Mouse (Mus musculus) kidney, adult 2 months (tissue): ENCODE measurements around the gene Znhit1. TPM values are rescaled to one million over a fixed set of nuclear protein-coding genes. Genes with fewer than 3 reads are reported as not detected.

Experiments used
- DNase-seq: peaks from one replicate; pipeline ENCODE4 v3.0.0; 2021
- H3K27ac ChIP-seq: fragments of 200-500 bp; 2 replicates; pipeline ENCODE4 v1.5.1; 2012; ENCODE audit warnings: low read depth, low read length, control low read depth, inconsistent platforms; ENCODE audit not compliant: insufficient read depth
- H3K27me3 ChIP-seq: fragments of 200-500 bp; replicated peaks from 2 replicates; pipeline ENCODE4 v1.6.1; 2012; ENCODE audit warnings: mild to moderate bottlenecking, moderate library complexity, low read length, inconsistent platforms; ENCODE audit not compliant: control insufficient read depth, insufficient read depth
- H3K36me3 ChIP-seq: fragments of 200-500 bp; 2 replicates; pipeline ENCODE4 v1.6.1; 2012; ENCODE audit warnings: mild to moderate bottlenecking, moderate library complexity, low read length, inconsistent platforms; ENCODE audit not compliant: control insufficient read depth, insufficient read depth
- H3K4me1 ChIP-seq: fragments of 200-500 bp; 2 replicates; pipeline ENCODE4 v1.6.1; 2011; ENCODE audit warnings: low read length; ENCODE audit not compliant: control insufficient read depth, insufficient read depth
- H3K4me3 ChIP-seq: fragments of 200-500 bp; 2 replicates; pipeline ENCODE4 v1.5.1; 2011; ENCODE audit warnings: mild to moderate bottlenecking, low read depth, low read length, control low read depth; ENCODE audit not compliant: insufficient read depth
- CTCF ChIP-seq: fragments of 200-500 bp; conservative IDR thresholded peaks from 2 replicates; pipeline ENCODE4 v1.5.1; 2011; ENCODE audit warnings: low read depth, mild to moderate bottlenecking, control low read depth, low read length, moderate library complexity, mixed read lengths; ENCODE audit not compliant: insufficient read depth, insufficient read length
- POLR2A ChIP-seq: fragments of 200-500 bp; IDR thresholded peaks from one replicate; pipeline ENCODE4 v1.6.1; 2011; ENCODE audit warnings: low read depth, low read length, control low read depth
- WGBS: fragments of 180-500 bp; shearing (Covaris S2); methylation state at CpG from one replicate; pipeline ENCODE4 v1.1.7; 2018; 5-methylcytosine and 5-hydroxymethylcytosine counted together
- polyA plus RNA-seq: library from polyadenylated mRNA; depleted of rRNA; stranded (reverse); fragments of >200 nt; gene quantifications from 2 replicates; pipeline ENCODE4 v1.2.3, GENCODE M21; 2012

Gene Znhit1
- polyA plus RNA-seq, 1 experiment, result 99.7 TPM

DNA sequence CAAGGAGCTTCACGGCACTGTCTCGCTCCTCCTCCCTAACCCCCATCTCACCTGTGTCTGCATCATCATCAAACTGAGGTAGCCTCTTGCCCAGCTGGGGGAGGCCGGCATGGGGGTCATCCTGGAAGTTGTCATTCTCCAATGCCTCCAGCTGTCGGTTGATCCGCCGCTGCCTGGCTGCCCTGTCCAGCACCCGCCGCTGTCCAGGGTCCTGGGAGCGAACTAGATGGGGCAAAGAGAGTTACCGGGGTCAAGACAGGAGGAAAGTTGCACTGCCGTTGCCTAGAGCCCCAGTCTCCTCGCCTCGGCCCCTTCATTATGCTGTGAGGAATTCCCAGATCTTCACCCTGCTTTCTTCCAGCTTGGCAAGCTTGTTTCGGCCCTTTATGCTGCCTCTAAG is 3.0 kb downstream of the Znhit1 start:
- H3K4me3 ChIP-seq, result no peak overlapping the region
- WGBS, result 54% methylated on average over 14 of the region's 14 CpGs
- H3K36me3 ChIP-seq, result no peaks in the 10 kb centered on the region
- no peak for DNase-seq
- TF ChIP-seq POLR2A (no peak), CTCF (no peak)
- no peak overlapping the region for H3K27ac ChIP-seq
- peaks cover 4% of the 10 kb centered on the region; the same call in 1 of the 2 replicates for H3K4me1 ChIP-seq
- H3K27me3 ChIP-seq, result no peaks in the 10 kb centered on the region

GRCm38 (mm10) chr5:136982338-136982930 is 5.4 kb downstream of the Znhit1 start:
- H3K36me3 ChIP-seq, result no peaks in the 10 kb centered on the region
- peaks cover 4% of the 10 kb centered on the region; the same call in 1 of the 2 replicates for H3K4me1 ChIP-seq
- no peak overlapping the region for H3K4me3 ChIP-seq
- H3K27me3 ChIP-seq, result no peaks in the 10 kb centered on the region
- H3K27ac ChIP-seq, result no peak overlapping the region
- DNase-seq, result peak; percentile 47
- WGBS, result 42% methylated on average over 16 of the region's 16 CpGs
- TF ChIP-seq CTCF (peak; percentile 57), POLR2A (no peak)

DNA sequence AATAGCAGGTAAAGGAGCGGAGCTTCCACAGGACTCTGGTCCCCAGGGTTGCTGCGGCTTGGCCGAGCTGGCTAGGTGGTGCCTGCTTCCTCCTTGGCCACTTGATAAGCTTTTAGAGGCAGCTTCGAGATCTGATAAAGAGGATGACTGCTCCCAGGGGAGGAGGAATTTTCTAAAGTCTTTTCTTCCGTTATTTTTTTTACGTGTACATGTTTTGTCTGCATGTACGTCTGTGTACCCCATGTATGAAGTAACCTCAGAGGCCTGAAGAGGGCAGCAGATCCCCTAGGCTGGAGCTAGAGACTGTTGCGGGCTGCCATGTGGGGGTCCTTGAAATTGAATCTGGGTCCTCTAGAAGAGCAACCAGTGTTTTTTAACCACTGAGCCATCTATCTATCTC is 6.8 kb downstream of the Znhit1 start:
- Histone ChIP-seq H3K4me1 (peaks cover under 1% of the 10 kb centered on the region; the same call in 1 of the 2 replicates), H3K27ac (no peak overlapping the region), H3K4me3 (no peak overlapping the region), H3K27me3 (no peaks in the 10 kb centered on the region), H3K36me3 (no peaks in the 10 kb centered on the region)
- WGBS, result 87% methylated on average over 8 of the region's 8 CpGs
- TF ChIP-seq CTCF (no peak), POLR2A (no peak)
- DNase-seq, result no peak

- no peak for DNase-seq
- H3K27ac ChIP-seq, result no peak overlapping the region
- H3K4me3 ChIP-seq, result no peak overlapping the region
- H3K4me1 ChIP-seq, result no peaks in the 10 kb centered on the region
- no peaks in the 10 kb centered on the region for H3K27me3 ChIP-seq
- WGBS, result 86% methylated on average over 2 of the region's 2 CpGs
- H3K36me3 ChIP-seq, result no peaks in the 10 kb centered on the region
- TF ChIP-seq CTCF, result no peak
- TF ChIP-seq POLR2A, result no peak
Observed at GRCm38 (mm10) chr5:136979762-136980161, 8.1 kb downstream of the Znhit1 start.

DNA sequence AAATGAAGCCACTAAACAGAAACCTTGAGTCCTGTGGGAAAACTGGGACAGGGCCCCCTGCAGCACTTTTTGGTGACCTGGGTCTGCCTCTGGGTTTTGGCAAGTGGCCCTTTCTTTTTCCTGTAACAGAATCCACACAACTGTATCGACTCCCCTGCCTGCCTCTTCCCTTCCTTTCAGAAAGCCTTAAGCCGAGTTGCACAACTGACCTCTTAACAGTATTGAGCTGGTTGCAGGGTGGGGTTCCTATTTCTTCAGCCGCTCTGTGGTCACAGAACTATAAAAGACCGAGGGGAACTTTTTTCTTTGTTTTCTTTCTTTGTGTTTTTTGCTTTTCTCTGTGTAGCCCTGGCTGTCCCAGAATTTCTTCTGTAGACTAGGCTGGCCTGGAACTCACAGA is 10.1 kb downstream of the Znhit1 start:
- H3K4me3 ChIP-seq, result no peak overlapping the region
- DNase-seq, result no peak
- no peaks in the 10 kb centered on the region for H3K36me3 ChIP-seq
- 45% methylated on average over 4 of the region's 4 CpGs for WGBS
- TF ChIP-seq CTCF (no peak), POLR2A (no peak)
- no peak overlapping the region for H3K27ac ChIP-seq
- H3K27me3 ChIP-seq, result no peaks in the 10 kb centered on the region
- H3K4me1 ChIP-seq, result no peaks in the 10 kb centered on the region

- no peaks in the 10 kb centered on the region for H3K36me3 ChIP-seq
- no peak overlapping the region for H3K27ac ChIP-seq
- DNase-seq, result no peak
- TF ChIP-seq CTCF (no peak), POLR2A (no peak)
- no peaks in the 10 kb centered on the region for H3K27me3 ChIP-seq
- H3K4me1 ChIP-seq, result no peaks in the 10 kb centered on the region
- 63% methylated on average over 8 of the region's 8 CpGs for WGBS
- no peak overlapping the region for H3K4me3 ChIP-seq
Observed at GRCm38 (mm10) chr5:136973670-136974069, 14.2 kb downstream of the Znhit1 start.

GRCm38 (mm10) chr5:136970703-136971102 is 17.1 kb downstream of the Znhit1 start:
- no peak overlapping the region for H3K4me3 ChIP-seq
- no peak overlapping the region for H3K27ac ChIP-seq
- H3K36me3 ChIP-seq, result no peaks in the 10 kb centered on the region; the same call in 1 of the 2 replicates
- peaks cover 17% of the 10 kb centered on the region for H3K4me1 ChIP-seq
- WGBS, result 48% methylated on average over 1 of the region's 1 CpGs
- peak; percentile 95 for TF ChIP-seq CTCF
- no peak for TF ChIP-seq POLR2A
- peak; percentile 86 for DNase-seq
- H3K27me3 ChIP-seq, result no peaks in the 10 kb centered on the region
